Mouse (Mus musculus) intestine, postnatal 0 days (tissue): ENCODE results near the gene Ttll10. TPM values are rescaled to one million over a fixed set of nuclear protein-coding genes. Genes with fewer than 3 reads are reported as not detected.

Experiments
- ATAC-seq: fragments of 200-750 bp; cut with Nextera tagmentation; 2 replicates; pipeline ENCODE4 v1.8.0; 2017; ENCODE audit warnings: mild to moderate bottlenecking, moderate TSS enrichment, moderate library complexity
- H3K27ac ChIP-seq: fragments of 300-500 bp; sonication (generic); 2 replicates; pipeline ENCODE4 v1.5.1; 2014; ENCODE audit warnings: mild to moderate bottlenecking, low read depth, low read length, moderate library complexity
- H3K27me3 ChIP-seq: fragments of 300-500 bp; sonication (generic); replicated peaks from 2 replicates; pipeline ENCODE4 v1.6.1; 2014; ENCODE audit warnings: low read length, mixed read lengths; ENCODE audit not compliant: control insufficient read depth, insufficient read depth
- H3K36me3 ChIP-seq: fragments of 300-500 bp; sonication (generic); 2 replicates; pipeline ENCODE4 v1.6.1; 2014; ENCODE audit warnings: mild to moderate bottlenecking, moderate library complexity; ENCODE audit not compliant: control insufficient read depth, insufficient read depth
- H3K4me1 ChIP-seq: fragments of 300-500 bp; sonication (generic); replicated peaks from 2 replicates; pipeline ENCODE4 v1.6.1; 2014; ENCODE audit warnings: antibody characterized with exemption, low read length, mixed read lengths; ENCODE audit not compliant: control insufficient read depth, insufficient read depth
- H3K4me2 ChIP-seq: fragments of 300-500 bp; sonication (generic); replicated peaks from 2 replicates; pipeline ENCODE4 v1.6.1; 2014; ENCODE audit warnings: low read depth, mild to moderate bottlenecking, moderate library complexity
- H3K4me3 ChIP-seq: fragments of 300-500 bp; sonication (generic); 2 replicates; pipeline ENCODE4 v1.5.1; 2014; ENCODE audit warnings: low read depth, low read length
- H3K9ac ChIP-seq: fragments of 300-500 bp; sonication (generic); 2 replicates; pipeline ENCODE4 v1.6.1; 2014; ENCODE audit warnings: mild to moderate bottlenecking, low read depth, low read length
- H3K9me3 ChIP-seq: fragments of 300-500 bp; sonication (generic); 2 replicates; pipeline ENCODE4 v1.6.1; 2016; ENCODE audit warnings: mixed run types; ENCODE audit not compliant: control insufficient read depth
- CTCF ChIP-seq: sonication (generic); IDR thresholded peaks from 2 replicates; pipeline ENCODE4 v1.5.1; 2016; ENCODE audit warnings: low read depth, mild to moderate bottlenecking, control low read depth, antibody characterized with exemption, moderate library complexity
- WGBS: fragments of 180-500 bp; shearing (Covaris S2); extraction: QIAGEN DNeasy Blood & Tissue Kit; methylation state at CpG from one replicate; pipeline ENCODE4 v1.1.7; 2014; 5-methylcytosine and 5-hydroxymethylcytosine counted together
- polyA plus RNA-seq: library from polyadenylated mRNA; unstranded; fragments of >200 nt; fragmentation: Nextera tagmentation; extraction: Ambion mirVana; gene quantifications from 2 replicates; pipeline ENCODE4 v1.2.1, GENCODE M21; 2015

Gene Ttll10
- polyA plus RNA-seq, 1 experiment from 2014 or later = 2.1 TPM

- no peaks in the 10 kb centered on the region for H3K9me3 ChIP-seq
- peaks cover 11% of the 10 kb centered on the region; the same call in 1 of the 2 replicates for H3K4me1 ChIP-seq
- no peak overlapping the region for H3K9ac ChIP-seq
- peaks cover 7% of the 10 kb centered on the region; the same call in 1 of the 2 replicates for H3K36me3 ChIP-seq
- ATAC-seq = no peak
- TF ChIP-seq CTCF = no peak
- WGBS = 45% methylated on average over 6 of the region's 6 CpGs
- H3K27ac ChIP-seq = no peak overlapping the region
- H3K4me3 ChIP-seq = no peak overlapping the region
- no peak overlapping the region for H3K4me2 ChIP-seq
- no peaks in the 10 kb centered on the region for H3K27me3 ChIP-seq
These were observed 8.7 kb downstream of the Ttll10 start for GRCm38 (mm10) chr4:156050391-156050980.

- TF ChIP-seq CTCF = no peak
- WGBS = 54% methylated on average over 3 of the region's 3 CpGs
- ATAC-seq = no peak
- H3K4me1 ChIP-seq = peaks cover 11% of the 10 kb centered on the region; the same call in 1 of the 2 replicates
- H3K4me3 ChIP-seq = no peak overlapping the region
- H3K27me3 ChIP-seq = no peaks in the 10 kb centered on the region
- H3K27ac ChIP-seq = no peak overlapping the region
- H3K9ac ChIP-seq = no peak overlapping the region
- peaks cover 7% of the 10 kb centered on the region; the same call in 1 of the 2 replicates for H3K36me3 ChIP-seq
- H3K9me3 ChIP-seq = no peaks in the 10 kb centered on the region
- H3K4me2 ChIP-seq = no peak overlapping the region
These were observed 9.4 kb downstream of the Ttll10 start for GRCm38 (mm10) chr4:156049779-156050178.

- Histone ChIP-seq H3K4me3 (no peak overlapping the region), H3K36me3 (peaks cover 11% of the 10 kb centered on the region; the same call in 1 of the 2 replicates), H3K27me3 (no peaks in the 10 kb centered on the region), H3K4me1 (no peaks in the 10 kb centered on the region), H3K4me2 (no peak overlapping the region), H3K27ac (no peak overlapping the region), H3K9me3 (no peaks in the 10 kb centered on the region), H3K9ac (no peak overlapping the region)
- WGBS = 49% methylated on average over 5 of the region's 5 CpGs
- TF ChIP-seq CTCF = no peak
- ATAC-seq = no peak
These were observed 14.5 kb downstream of the Ttll10 start for GRCm38 (mm10) chr4:156044754-156045153.

GRCm38 (mm10) chr4:156034901-156035300, 24.3 kb downstream of the Ttll10 start:
- WGBS = 47% methylated on average over 25 of the region's 25 CpGs
- H3K4me1 ChIP-seq = peaks cover 9% of the 10 kb centered on the region; the same call in 1 of the 2 replicates
- no peak overlapping the region for H3K4me3 ChIP-seq
- no peaks in the 10 kb centered on the region for H3K27me3 ChIP-seq
- no peak overlapping the region for H3K27ac ChIP-seq
- peak overlapping the region; percentile 21; the same call in 1 of the 2 replicates for H3K4me2 ChIP-seq
- no peak overlapping the region for H3K9ac ChIP-seq
- H3K9me3 ChIP-seq = no peaks in the 10 kb centered on the region
- no peak for ATAC-seq
- peaks cover 13% of the 10 kb centered on the region; the same call in 1 of the 2 replicates for H3K36me3 ChIP-seq
- no peak for TF ChIP-seq CTCF

GRCm38 (mm10) chr4:156034301-156034700, 24.9 kb downstream of the Ttll10 start:
- Histone ChIP-seq H3K9me3 (no peaks in the 10 kb centered on the region), H3K4me2 (no peak overlapping the region; the same call in 1 of the 2 replicates), H3K4me3 (no peak overlapping the region), H3K36me3 (peaks cover 14% of the 10 kb centered on the region; the same call in 1 of the 2 replicates), H3K9ac (no peak overlapping the region), H3K27ac (no peak overlapping the region), H3K27me3 (no peaks in the 10 kb centered on the region), H3K4me1 (peaks cover 9% of the 10 kb centered on the region; the same call in 1 of the 2 replicates)
- WGBS = 82% methylated on average over 4 of the region's 4 CpGs
- no peak for TF ChIP-seq CTCF
- no peak for ATAC-seq

GRCm38 (mm10) chr4:156033476-156034119, 25.6 kb downstream of the Ttll10 start:
- Histone ChIP-seq H3K4me1 (peaks cover 9% of the 10 kb centered on the region; the same call in 1 of the 2 replicates), H3K27me3 (no peaks in the 10 kb centered on the region), H3K4me3 (no peak overlapping the region), H3K27ac (no peak overlapping the region), H3K9me3 (no peaks in the 10 kb centered on the region), H3K9ac (no peak overlapping the region), H3K36me3 (peaks cover 16% of the 10 kb centered on the region; the same call in 1 of the 2 replicates), H3K4me2 (no peak overlapping the region)
- peak; percentile 85 for TF ChIP-seq CTCF
- WGBS = 38% methylated on average over 6 of the region's 6 CpGs
- no peak for ATAC-seq
